Mouse (Mus musculus) adrenal gland, adult (tissue): ENCODE data around the gene Zmym3.
A peak's percentile ranks its signal among the peaks of the same experiment; 100 is the strongest.
"Not testable (repeated sequence)": the region's sequence is repeated elsewhere in the genome, so short reads cannot be mapped to it uniquely, and the experiment has no call there.

Experiments used
- DNase-seq, 2 experiments: peaks; one replicate each; pipeline ENCODE4 v3.0.0; 2022 to 2023; ENCODE audit warnings: low spot score in 1 of 2; ENCODE audit not compliant: inconsistent age in 2 of 2

Gene Zmym3

GRCm38 (mm10) chrX:101376190-101376968 is 44.3 kb downstream of the Zmym3 start, which contains the start of gene Gjb1:
TSS of gene Gjb1 (plus strand) at chrX:101376378.
- no peak for DNase-seq

- no peak for DNase-seq
Observed at GRCm38 (mm10) chrX:101372946-101373345, 47.7 kb downstream of the Zmym3 start.

GRCm38 (mm10) chrX:101370573-101370972 is 50.1 kb downstream of the Zmym3 start:
- DNase-seq, result peak in 1 of 2 experiments; percentile 34

- DNase-seq, result peak; percentile 25 to 65
Observed at GRCm38 (mm10) chrX:101369001-101369400, 51.6 kb downstream of the Zmym3 start.

GRCm38 (mm10) chrX:101358902-101359301 is 61.7 kb downstream of the Zmym3 start:
- not testable (repeated sequence) for DNase-seq
